Mouse (Mus musculus): ENCODE measurements around the gene Gm20517. TPM values are rescaled to one million over a fixed set of nuclear protein-coding genes. Genes with fewer than 3 reads are reported as not detected.
"Not testable (repeated sequence)": the region's sequence is repeated elsewhere in the genome, so short reads cannot be mapped to it uniquely, and the experiment has no call there.

The Gm20517 gene
- polyA plus RNA-seq, 1 experiment from 2014 or later = 2.1 TPM

DNA sequence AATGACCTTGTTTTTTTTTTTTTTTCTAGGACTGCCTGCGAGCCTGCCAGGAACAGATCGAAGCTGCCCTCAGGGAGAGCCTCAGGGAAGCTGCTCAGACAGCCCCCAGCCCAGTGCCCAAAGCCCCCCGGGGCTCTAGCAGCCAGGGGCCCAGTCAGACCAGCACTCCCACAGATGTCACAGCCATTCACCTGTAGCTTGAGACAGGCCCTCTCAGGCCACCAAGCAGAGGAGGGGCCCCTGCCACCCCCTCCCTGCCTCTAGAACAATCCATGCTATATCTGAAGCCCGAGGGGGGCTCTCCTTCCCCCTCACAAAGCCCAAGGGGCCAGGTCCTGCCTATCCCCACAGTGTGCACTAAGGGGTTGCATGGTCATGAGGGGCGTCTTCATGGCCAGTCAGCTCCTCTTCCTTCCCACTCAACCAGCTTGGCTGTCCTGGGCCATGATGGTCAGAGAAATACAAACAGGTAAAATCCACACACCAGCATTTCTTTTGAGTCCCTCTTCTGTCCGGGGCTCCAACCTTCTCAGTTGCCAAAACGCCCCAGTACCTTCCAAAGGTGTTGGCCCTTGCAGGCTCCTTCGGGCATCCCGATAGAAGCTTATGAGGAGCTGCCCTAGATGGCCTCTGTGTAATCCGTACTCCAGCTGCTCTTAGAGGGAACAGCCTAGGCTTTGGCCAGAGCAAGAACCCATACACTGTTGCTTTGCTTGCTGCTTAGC lies 12.6 kb upstream of the Gm20517 start:
- Histone ChIP-seq H3K36me3 (peaks cover 73% of the 10 kb centered on the region), H3K4me1 (replicated peaks) (peaks cover 42% of the 10 kb centered on the region), H3K27ac (peak overlapping the region; percentile 59)
- H3K4me3 ChIP-seq; H3K9me3 ChIP-seq; DNase-seq (ENCODE audit: low spot score); H3K27me3 ChIP-seq (ENCODE audit: insufficient read depth, poor library complexity, severe bottlenecking): not testable (repeated sequence)
- WGBS = 84% methylated on average over 10 of the region's 10 CpGs

DNA sequence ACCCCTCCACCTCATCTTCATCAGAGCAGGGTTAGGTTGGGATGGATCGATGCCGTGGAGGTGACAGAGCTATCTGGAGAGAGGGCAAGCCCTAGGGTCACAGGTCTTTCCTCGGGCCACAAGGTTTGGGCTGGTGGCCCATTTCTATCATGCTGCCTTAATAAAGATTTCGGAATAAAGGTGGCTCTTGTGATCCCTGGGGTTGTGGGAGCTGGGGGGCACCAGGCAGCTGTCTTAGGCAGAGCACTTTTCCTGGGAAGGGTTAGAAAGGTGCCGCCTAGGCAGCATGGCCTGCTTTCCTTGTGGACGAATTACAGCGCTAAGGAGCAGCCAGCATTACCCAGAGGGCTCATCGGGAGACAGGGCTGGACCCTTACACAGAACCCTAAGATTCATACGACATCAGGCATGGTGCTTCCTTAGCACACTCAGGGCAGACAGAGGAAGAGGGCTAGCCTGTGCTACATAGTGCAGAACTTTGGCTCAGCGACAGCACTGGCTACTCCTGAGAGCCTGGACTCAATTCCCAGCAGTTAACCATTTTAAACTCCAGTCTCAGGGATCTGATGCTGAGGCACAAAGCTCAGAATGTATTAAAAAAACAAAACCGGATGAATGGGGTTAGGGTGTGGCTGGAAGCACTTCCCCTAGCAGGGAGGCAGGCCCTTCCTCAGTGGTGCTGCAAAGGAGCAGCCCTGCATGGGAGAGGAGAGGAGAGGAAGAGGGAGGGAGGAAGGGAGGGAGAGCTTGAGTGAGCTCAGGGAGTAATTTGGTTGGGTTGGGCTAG lies 11.7 kb upstream of the Gm20517 start:
- Histone ChIP-seq H3K27ac (no peak overlapping the region), H3K4me3 (no peak overlapping the region), H3K36me3 (peaks cover 83% of the 10 kb centered on the region), H3K4me1 (replicated peaks) (peaks cover 33% of the 10 kb centered on the region), H3K27me3 (ENCODE audit: insufficient read depth, poor library complexity, severe bottlenecking) (no peaks in the 10 kb centered on the region), H3K9me3 (no peaks in the 10 kb centered on the region)
- no peak for DNase-seq (ENCODE audit: low spot score)
- WGBS = 80% methylated on average over 11 of the region's 11 CpGs

DNA sequence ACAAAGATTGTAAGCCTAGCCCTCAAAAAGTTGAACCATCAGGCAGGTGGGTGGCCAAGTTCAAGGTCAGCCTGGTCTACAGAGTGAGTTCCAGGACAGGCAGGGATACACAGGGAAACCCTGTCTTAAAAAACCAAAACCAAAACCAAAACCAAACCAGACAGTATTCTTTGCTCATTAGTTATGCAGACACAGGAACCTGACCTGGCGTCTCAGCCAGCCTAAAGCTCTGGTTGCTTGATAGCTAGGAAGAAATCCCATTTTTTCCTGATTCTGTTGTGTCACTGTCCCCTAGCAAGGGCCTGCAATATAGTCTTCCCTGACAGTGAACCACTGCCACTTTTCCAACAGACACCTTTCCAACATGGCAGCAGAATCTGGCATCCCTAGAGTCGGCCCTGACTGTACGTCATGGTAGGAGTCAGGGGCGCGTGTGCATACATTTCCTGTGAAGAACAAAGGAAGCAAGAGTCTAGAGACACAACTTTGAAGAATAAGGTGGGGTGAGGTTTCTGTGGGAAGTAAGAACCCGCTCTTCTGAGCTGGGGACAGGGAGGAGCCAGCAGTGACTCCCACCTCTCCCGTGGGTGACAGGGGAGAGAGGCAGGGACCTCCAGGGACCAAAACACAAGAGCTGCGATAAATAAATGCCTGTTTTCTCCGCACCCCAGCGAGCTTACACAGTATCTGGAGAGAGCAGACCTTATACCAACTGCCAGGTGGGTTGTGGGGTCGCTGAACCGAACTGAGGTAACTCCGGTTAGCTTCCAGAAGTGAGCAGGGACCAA lies 10.6 kb upstream of the Gm20517 start:
- H3K4me1 ChIP-seq (replicated peaks) = peaks cover 22% of the 10 kb centered on the region
- WGBS = 91% methylated on average over 13 of the region's 13 CpGs
- H3K27ac ChIP-seq = no peak overlapping the region
- no peak overlapping the region for H3K4me3 ChIP-seq
- H3K27me3 ChIP-seq (ENCODE audit: insufficient read depth, poor library complexity, severe bottlenecking) = no peaks in the 10 kb centered on the region
- H3K9me3 ChIP-seq = no peaks in the 10 kb centered on the region
- no peak for DNase-seq (ENCODE audit: low spot score)
- H3K36me3 ChIP-seq = peaks cover 94% of the 10 kb centered on the region

DNA sequence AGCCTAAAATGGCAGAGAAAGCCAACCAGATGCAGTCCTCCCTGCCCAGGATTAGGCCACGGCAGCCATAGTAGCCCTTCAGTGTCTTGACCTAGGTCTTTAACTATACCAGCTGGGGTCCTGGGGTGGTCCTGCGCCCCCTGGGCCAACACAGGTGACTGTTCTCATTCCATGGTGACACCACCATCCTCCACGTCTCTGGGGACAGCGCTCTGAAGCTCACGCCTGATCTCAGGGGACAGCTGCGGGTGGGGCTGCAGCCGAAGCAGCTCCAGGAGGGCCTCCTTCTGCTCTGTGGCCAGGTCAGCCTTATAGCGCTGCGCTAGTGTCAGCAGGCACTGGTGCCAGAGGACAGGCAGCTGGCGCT lies 10.0 kb upstream of the Gm20517 start:
- no peak overlapping the region for H3K4me3 ChIP-seq
- no peaks in the 10 kb centered on the region for H3K27me3 ChIP-seq (ENCODE audit: insufficient read depth, poor library complexity, severe bottlenecking)
- DNase-seq (ENCODE audit: low spot score) = no peak
- WGBS = 94% methylated on average over 10 of the region's 10 CpGs
- peaks cover 97% of the 10 kb centered on the region for H3K36me3 ChIP-seq
- H3K27ac ChIP-seq = no peak overlapping the region
- H3K4me1 ChIP-seq (replicated peaks) = peaks cover 16% of the 10 kb centered on the region
- no peaks in the 10 kb centered on the region for H3K9me3 ChIP-seq

DNA sequence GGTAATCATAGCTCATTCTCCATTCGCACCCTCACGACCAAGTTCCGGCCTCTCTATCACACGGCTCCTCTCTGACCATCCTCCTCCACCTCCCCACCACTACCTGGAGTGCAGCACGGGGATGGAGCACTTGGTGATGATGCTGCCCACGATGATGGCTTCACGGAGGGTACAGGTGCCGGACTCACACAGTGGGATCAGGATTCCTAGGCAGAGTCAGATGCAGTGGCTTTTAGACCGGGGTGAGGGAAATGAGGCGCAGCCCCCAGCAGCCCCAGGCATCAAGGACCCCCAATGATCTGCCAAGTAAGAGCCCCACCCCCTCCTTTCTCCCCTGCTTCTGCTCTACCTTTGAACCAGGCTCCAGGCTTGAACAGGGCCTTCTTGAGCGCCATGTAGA lies 9.1 kb upstream of the Gm20517 start:
- Histone ChIP-seq H3K4me3 (no peak overlapping the region), H3K27me3 (ENCODE audit: insufficient read depth, poor library complexity, severe bottlenecking) (no peaks in the 10 kb centered on the region), H3K9me3 (no peaks in the 10 kb centered on the region), H3K4me1 (replicated peaks) (peaks cover 7% of the 10 kb centered on the region), H3K27ac (no peak overlapping the region), H3K36me3 (peaks cover 97% of the 10 kb centered on the region)
- no peak for DNase-seq (ENCODE audit: low spot score)
- 95% methylated on average over 11 of the region's 11 CpGs for WGBS

DNA sequence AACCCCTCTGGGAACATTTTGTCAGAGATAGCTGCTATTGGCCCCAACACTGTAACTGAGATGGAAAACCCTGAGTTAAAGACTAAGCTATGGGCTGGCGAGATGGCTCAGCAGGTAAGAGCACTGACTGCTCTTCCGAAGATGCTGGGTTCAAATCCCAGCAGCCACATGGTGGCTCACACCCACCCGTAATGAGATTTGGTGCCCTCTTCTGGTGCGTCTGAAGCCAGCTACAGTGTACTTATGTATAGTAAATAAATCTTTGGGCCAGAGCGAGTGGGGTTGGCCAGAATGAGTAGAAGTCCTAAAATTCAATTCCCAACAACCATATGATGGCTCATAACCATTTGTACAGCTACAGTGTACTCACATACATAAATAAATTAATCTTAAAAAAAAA lies 5.2 kb upstream of the Gm20517 start:
- H3K4me3 ChIP-seq = no peak overlapping the region
- H3K27ac ChIP-seq = no peak overlapping the region
- 82% methylated on average over 5 of the region's 5 CpGs for WGBS
- no peaks in the 10 kb centered on the region for H3K27me3 ChIP-seq (ENCODE audit: insufficient read depth, poor library complexity, severe bottlenecking)
- peaks cover 13% of the 10 kb centered on the region for H3K4me1 ChIP-seq (replicated peaks)
- no peak for DNase-seq (ENCODE audit: low spot score)
- H3K36me3 ChIP-seq = peaks cover 77% of the 10 kb centered on the region
- no peaks in the 10 kb centered on the region for H3K9me3 ChIP-seq

DNA sequence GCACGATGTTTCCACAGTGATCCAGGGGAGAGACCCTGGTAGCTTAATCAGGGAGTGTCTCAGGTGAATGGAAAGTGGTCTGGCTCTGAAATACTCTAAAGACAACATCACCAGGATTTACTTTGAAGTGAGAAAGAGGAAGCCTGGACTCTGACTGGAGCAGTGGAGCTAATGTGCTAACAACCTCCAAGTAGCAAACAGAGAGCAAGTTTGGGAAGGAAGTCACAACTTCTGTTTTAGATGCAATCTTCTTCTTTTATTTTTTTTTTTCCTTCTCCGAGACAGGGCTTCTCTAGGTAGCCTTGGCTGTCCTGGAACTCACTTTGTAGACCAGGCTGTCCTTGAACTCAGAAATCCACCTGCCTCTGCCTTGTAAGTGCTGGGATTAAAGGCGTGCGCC lies 2.2 kb upstream of the Gm20517 start:
- no peak overlapping the region for H3K27ac ChIP-seq
- H3K4me3 ChIP-seq = no peak overlapping the region
- H3K36me3 ChIP-seq = peaks cover 66% of the 10 kb centered on the region
- no peaks in the 10 kb centered on the region for H3K27me3 ChIP-seq (ENCODE audit: insufficient read depth, poor library complexity, severe bottlenecking)
- 94% methylated on average over 4 of the region's 4 CpGs for WGBS
- H3K4me1 ChIP-seq (replicated peaks) = peaks cover 26% of the 10 kb centered on the region
- no peak for DNase-seq (ENCODE audit: low spot score)
- no peaks in the 10 kb centered on the region for H3K9me3 ChIP-seq

DNA sequence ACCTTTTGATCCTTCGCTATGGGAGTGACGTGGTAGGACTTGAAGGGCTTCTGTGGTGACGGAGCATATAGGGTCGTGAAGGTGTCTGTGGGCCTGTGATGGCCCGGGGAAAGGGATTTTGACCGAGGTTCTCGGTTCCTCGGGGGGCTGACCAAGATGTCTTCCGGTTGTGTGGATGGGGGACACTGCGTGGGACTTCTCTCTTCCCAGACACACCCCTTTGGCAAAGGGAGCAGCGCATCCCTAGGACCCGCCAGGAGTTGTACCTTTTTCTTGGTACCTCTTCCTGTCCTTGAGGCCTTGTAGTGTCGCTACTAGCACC lies 233 bp downstream of the Gm20517 start:
- Histone ChIP-seq H3K27ac (peak overlapping the region; percentile 88), H3K36me3 (peaks cover 66% of the 10 kb centered on the region)

DNA sequence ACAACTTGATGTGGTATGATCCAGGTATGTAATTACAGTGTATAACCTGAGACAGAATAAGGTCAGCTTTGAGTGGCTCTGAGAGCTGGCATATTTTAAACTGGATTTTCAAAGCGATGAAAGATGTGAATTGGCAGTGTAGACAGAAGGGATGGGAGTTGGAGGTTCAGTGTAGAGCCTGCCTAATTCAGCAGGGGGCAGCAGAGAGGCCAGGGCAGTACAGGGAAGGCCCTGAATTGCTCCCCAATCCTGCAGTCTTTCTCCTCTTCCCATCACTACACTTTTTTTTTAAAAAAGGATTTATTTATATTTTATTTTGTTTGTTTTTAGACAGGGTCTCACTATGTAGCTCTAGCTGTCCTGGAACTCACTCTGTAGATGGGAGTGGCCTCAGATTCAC lies 2.6 kb downstream of the Gm20517 start:
- Histone ChIP-seq H3K4me3 (no peak overlapping the region), H3K9me3 (no peaks in the 10 kb centered on the region), H3K27ac (no peak overlapping the region), H3K36me3 (peaks cover 61% of the 10 kb centered on the region), H3K4me1 (replicated peaks) (peaks cover 26% of the 10 kb centered on the region), H3K27me3 (ENCODE audit: insufficient read depth, poor library complexity, severe bottlenecking) (no peaks in the 10 kb centered on the region)
- 89% methylated on average over 1 of the region's 1 CpGs for whole genome bisulfite sequencing
- no peak for DNase-seq (ENCODE audit: low spot score)

More for the DNA sequence above, 233 bp downstream of the Gm20517 start:
- Histone ChIP-seq H3K4me3 (peak overlapping the region; percentile 94), H3K4me1 (replicated peaks) (peaks cover 26% of the 10 kb centered on the region), H3K27me3 (ENCODE audit: insufficient read depth, poor library complexity, severe bottlenecking) (no peaks in the 10 kb centered on the region), H3K9me3 (no peaks in the 10 kb centered on the region)
- WGBS = under 1% methylated on average over 13 of the region's 13 CpGs
- no peak for DNase-seq (ENCODE audit: low spot score)

DNA sequence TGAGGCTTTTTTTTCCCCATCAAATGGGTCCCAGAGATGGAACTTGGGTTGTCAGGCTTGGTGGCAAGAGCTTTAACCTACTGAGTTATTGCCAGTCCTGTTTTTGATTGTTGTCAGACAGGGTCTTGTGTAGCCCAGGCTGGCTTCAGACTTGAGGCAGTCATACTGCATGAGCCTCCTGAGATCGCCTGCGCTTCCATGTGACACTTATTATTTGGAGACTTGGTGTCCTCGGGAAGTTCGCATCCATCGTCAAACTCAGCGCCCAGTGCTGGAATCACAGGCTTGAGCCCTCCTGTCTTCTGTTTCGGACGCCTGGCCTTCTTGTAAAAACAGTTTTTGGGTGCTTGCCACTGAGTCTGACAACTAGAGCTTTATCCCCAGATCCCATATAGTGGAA lies 4.7 kb downstream of the Gm20517 start:
- 93% methylated on average over 8 of the region's 8 CpGs for WGBS
- Histone ChIP-seq H3K27ac (no peak overlapping the region), H3K27me3 (ENCODE audit: insufficient read depth, poor library complexity, severe bottlenecking) (no peaks in the 10 kb centered on the region), H3K4me1 (replicated peaks) (peaks cover 13% of the 10 kb centered on the region), H3K4me3 (no peak overlapping the region), H3K9me3 (no peaks in the 10 kb centered on the region), H3K36me3 (peaks cover 77% of the 10 kb centered on the region)
- DNase-seq (ENCODE audit: low spot score) = no peak

DNA sequence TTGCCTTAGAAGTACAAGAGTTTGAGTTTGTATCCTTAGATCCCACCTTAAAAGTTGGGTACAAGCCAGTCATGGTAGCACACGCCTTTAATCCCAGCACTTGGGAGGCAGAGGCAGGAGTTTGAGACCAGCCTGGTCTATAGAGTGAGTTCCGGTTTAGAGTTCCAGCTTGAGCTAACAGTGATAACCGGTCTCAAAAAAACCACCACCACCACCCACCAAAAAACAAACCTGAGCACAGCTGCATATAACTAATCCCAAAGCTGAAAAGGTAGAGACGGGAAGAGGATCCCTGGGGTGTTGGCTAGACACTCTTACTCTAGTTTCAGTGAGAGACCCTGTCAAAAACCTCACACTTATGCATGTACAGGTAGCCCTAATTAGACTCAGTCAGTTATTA lies 5.3 kb downstream of the Gm20517 start:
- DNase-seq (ENCODE audit: low spot score) = no peak
- H3K4me1 ChIP-seq (replicated peaks) = peaks cover 13% of the 10 kb centered on the region
- 90% methylated on average over 4 of the region's 4 CpGs for WGBS
- H3K36me3 ChIP-seq = peaks cover 83% of the 10 kb centered on the region
- H3K4me3 ChIP-seq = no peak overlapping the region
- H3K27ac ChIP-seq = no peak overlapping the region
- H3K9me3 ChIP-seq = no peaks in the 10 kb centered on the region
- H3K27me3 ChIP-seq (ENCODE audit: insufficient read depth, poor library complexity, severe bottlenecking) = no peaks in the 10 kb centered on the region

DNA sequence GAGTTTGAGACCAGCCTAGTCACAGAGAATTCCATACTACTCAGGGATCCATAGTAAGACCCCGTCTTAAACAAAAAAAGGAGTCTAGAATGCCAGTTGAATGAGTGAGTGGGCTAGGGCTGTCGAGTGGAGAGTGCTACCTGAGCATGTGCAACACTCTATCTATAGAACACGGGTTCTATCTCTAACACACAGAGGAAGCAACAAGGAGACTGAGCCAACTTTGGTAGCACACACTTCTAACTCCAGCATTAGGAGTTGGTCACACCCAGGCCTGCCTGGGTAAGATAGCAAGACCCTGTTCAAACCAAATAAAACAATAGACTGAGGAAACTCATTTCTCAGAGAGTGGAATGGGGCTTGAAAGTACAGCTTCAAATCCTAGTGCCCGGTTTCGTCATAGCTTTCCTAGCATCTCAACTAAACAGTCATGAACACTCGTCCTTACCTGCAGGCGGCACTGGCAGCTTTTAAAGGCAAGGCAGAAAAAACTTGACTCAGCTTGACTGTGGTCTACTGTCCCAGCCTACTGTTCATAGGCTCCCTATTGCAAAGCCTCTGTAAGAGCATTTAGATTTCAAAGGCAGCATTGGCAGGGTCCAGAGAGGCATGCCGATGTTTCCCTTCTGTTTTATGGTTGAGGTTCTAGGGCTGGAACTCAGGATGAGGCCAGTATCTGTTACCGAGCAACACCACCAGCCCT lies 6.4 kb downstream of the Gm20517 start:
- 91% methylated on average over 9 of the region's 9 CpGs for WGBS
- no peak overlapping the region for H3K4me3 ChIP-seq
- H3K27ac ChIP-seq = no peak overlapping the region
- no peaks in the 10 kb centered on the region for H3K27me3 ChIP-seq (ENCODE audit: insufficient read depth, poor library complexity, severe bottlenecking)
- no peak for DNase-seq (ENCODE audit: low spot score)
- peaks cover 93% of the 10 kb centered on the region for H3K36me3 ChIP-seq
- no peaks in the 10 kb centered on the region for H3K9me3 ChIP-seq
- H3K4me1 ChIP-seq (replicated peaks) = peaks cover 4% of the 10 kb centered on the region
